In the genomic region with DNA sequence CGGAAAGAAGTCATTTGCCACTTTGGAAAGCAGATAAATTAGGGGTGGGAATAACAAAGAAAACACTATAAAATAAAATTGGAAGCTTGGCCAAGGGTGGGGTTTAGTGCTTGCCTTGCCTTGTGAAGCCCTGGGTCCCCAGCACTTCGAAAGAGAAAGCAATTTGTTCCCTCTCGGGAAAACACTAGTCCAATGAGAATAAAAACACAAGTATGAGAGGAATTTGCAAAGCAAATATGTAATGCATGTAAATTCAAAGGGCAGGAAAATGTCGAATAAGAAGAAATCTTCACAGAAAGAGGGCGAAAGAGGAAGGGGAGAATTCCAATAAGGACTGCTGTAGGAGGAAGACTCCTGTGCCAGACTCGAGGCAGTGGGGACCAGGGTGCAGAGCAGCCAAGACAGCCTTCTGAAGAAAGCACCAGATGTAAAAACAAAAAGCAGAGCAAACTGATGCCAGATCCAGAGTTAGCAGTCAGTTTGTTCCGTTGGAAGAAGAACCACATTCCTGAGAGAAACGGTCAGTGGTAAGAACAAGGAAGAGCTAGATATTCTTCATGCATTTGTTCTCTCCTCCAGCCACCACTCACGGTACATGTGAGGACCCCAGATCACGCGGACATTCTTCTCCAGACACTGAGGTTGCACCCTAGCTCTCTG, we compare ENCODE assay signal across 13 mouse cellular contexts. TPM values are rescaled to one million over a fixed set of nuclear protein-coding genes. Genes with fewer than 3 reads are reported as not detected.
A peak's percentile ranks its signal among the peaks of the same experiment; 100 is the strongest.
DNase-seq lines count a peak whose midpoint lies in the region; ATAC-seq lines count a peak whose summit lies in the region.
"Had no signal": no experiment of that assay in that cellular context is flagged by ENCODE, and none has a peak within 500 bp of the region (broad histone marks: within the 10 kb centered on the region; RNA-seq: fewer than 3 reads in every experiment).

No protein-coding gene starts in this region.

- H3K4me3 ChIP-seq in kidney, embryonic 15.5 days (replicated peaks), result no peak overlapping the region
- H3K4me3 ChIP-seq in embryonic facial prominence, embryonic 15.5 days (replicated peaks), result no peak overlapping the region
- H3K4me3 ChIP-seq in heart, embryonic 16.5 days (ENCODE audit: low read length), result no peak overlapping the region
- H3K4me3 ChIP-seq: forebrain, embryonic 10.5 days; hindbrain, embryonic 10.5 days had no signal

- H3K4me1 ChIP-seq in kidney, embryonic 15.5 days, result peaks cover 17% of the 10 kb centered on the region
- no peaks in the 10 kb centered on the region for H3K4me1 ChIP-seq in embryonic facial prominence, embryonic 15.5 days
- H3K4me1 ChIP-seq in heart, embryonic 16.5 days (ENCODE audit: control insufficient read depth, insufficient read depth, low read length), result peaks cover 18% of the 10 kb centered on the region
- H3K4me1 ChIP-seq: forebrain, embryonic 10.5 days; hindbrain, embryonic 10.5 days had no signal

- WGBS in kidney, embryonic 15.5 days, result 57% methylated on average over 11 of the region's 11 CpGs
- WGBS in embryonic facial prominence, embryonic 15.5 days, result 39% methylated on average over 11 of the region's 11 CpGs
- 48% methylated on average over 11 of the region's 11 CpGs for WGBS in heart, embryonic 16.5 days

- no peaks in the 10 kb centered on the region for H3K27me3 ChIP-seq in kidney, embryonic 15.5 days
- no peaks in the 10 kb centered on the region for H3K27me3 ChIP-seq in embryonic facial prominence, embryonic 15.5 days
- H3K27me3 ChIP-seq in heart, embryonic 16.5 days (ENCODE audit: control insufficient read depth, insufficient read depth, low read length), result no peaks in the 10 kb centered on the region

- no peaks in the 10 kb centered on the region for H3K9me3 ChIP-seq in kidney, embryonic 15.5 days (replicated peaks)
- H3K9me3 ChIP-seq in embryonic facial prominence, embryonic 15.5 days (replicated peaks), result no peaks in the 10 kb centered on the region
- no peaks in the 10 kb centered on the region for H3K9me3 ChIP-seq in heart, embryonic 16.5 days (replicated peaks; ENCODE audit: control insufficient read depth, low read length)
- H3K9me3 ChIP-seq: forebrain, embryonic 10.5 days; hindbrain, embryonic 10.5 days had no signal

- no peak overlapping the region for H3K9ac ChIP-seq in kidney, embryonic 15.5 days
- no peak overlapping the region for H3K9ac ChIP-seq in embryonic facial prominence, embryonic 15.5 days
- H3K9ac ChIP-seq in heart, embryonic 16.5 days (ENCODE audit: low read length), result 0 out of 2 replicates have a peak overlapping the region, but pooled peaks have one; percentile 15

- peak overlapping the region; percentile 62 for H3K27ac ChIP-seq in kidney, embryonic 15.5 days
- no peak overlapping the region for H3K27ac ChIP-seq in embryonic facial prominence, embryonic 15.5 days (replicated peaks)
- H3K27ac ChIP-seq in heart, embryonic 16.5 days (ENCODE audit: low read length), result peak overlapping the region; percentile 31
- H3K27ac ChIP-seq: forebrain, embryonic 10.5 days; hindbrain, embryonic 10.5 days had no signal

- DNase-seq in kidney, adult 11 months, result no peak
- peak; percentile 72 for DNase-seq in skeletal muscle tissue, adult 2 months (ENCODE audit: low read depth, low spot score)
- DNase-seq in urinary bladder, postnatal 4 days (ENCODE audit: low spot score in 2 of 2), result no peak
- DNase-seq: kidney, adult 9 months; thymus, postnatal 36 days had no signal

- no peak for ATAC-seq in kidney, embryonic 15.5 days (replicated peaks; ENCODE audit: low FRiP score)
- no peak for ATAC-seq in embryonic facial prominence, embryonic 15.5 days (ENCODE audit: insufficient number of reproducible peaks, low FRiP score, low TSS enrichment, low read depth)
- ATAC-seq in heart, embryonic 16.5 days (replicated peaks; ENCODE audit: extremely low read depth, insufficient read depth, low FRiP score), result no peak
- ATAC-seq in megakaryocyte-erythroid progenitor cell, adult 5-6 weeks (replicated peaks; ENCODE audit: low FRiP score, low TSS enrichment, poor library complexity, severe bottlenecking), result no peak
- ATAC-seq: activated CD4-positive, CD25-positive, alpha-beta regulatory T cell, adult 4 months had no signal

- 0 out of 2 replicates have a peak overlapping the region, but pooled peaks have one; percentile 9 for H3K4me2 ChIP-seq in kidney, embryonic 15.5 days
- 0 out of 2 replicates have a peak overlapping the region, but pooled peaks have one; percentile 10 for H3K4me2 ChIP-seq in embryonic facial prominence, embryonic 15.5 days (replicated peaks)
- H3K4me2 ChIP-seq in heart, embryonic 16.5 days (ENCODE audit: low read depth, low read length), result peak overlapping the region; percentile 46

- H3K36me3 ChIP-seq in kidney, embryonic 15.5 days, result no peaks in the 10 kb centered on the region
- no peaks in the 10 kb centered on the region for H3K36me3 ChIP-seq in embryonic facial prominence, embryonic 15.5 days
- no peaks in the 10 kb centered on the region for H3K36me3 ChIP-seq in heart, embryonic 16.5 days (ENCODE audit: control insufficient read depth, insufficient read depth)
- H3K36me3 ChIP-seq: forebrain, embryonic 10.5 days; hindbrain, embryonic 10.5 days had no signal

RNA-seq across cellular contexts. Expression of a gene that starts 26.6 kb away (rescaled TPM):
- polyA plus RNA-seq in kidney, embryonic 15.5 days (2015; fragmentation: Nextera tagmentation; extraction: Ambion mirVana), result 0.18 and 0.45 TPM in 2 replicates
- not detected in 2 replicates for polyA plus RNA-seq in embryonic facial prominence, embryonic 15.5 days (2015; fragmentation: Nextera tagmentation; extraction: Ambion mirVana)
- 0.69 and 0.93 TPM in 2 replicates for polyA plus RNA-seq in heart, embryonic 16.5 days (2015; fragmentation: Nextera tagmentation; extraction: Ambion mirVana)
- not detected in 2 replicates for total RNA-seq in megakaryocyte-erythroid progenitor cell, adult 5-6 weeks (2014; fragmentation: Nextera tagmentation)
- not detected in 2 replicates for total RNA-seq in megakaryocyte-erythroid progenitor cell, adult 5-6 weeks (2017)
- total RNA-seq: common myeloid progenitor, adult 5-6 weeks had no signal
- polyA plus RNA-seq: activated CD4-positive, CD25-positive, alpha-beta regulatory T cell, adult 4 months; forebrain, embryonic 10.5 days; hindbrain, embryonic 10.5 days had no signal

RNA-seq across cellular contexts. Expression of a gene that starts 26.7 kb away (rescaled TPM):
- 377 and 407 TPM in 2 replicates for polyA plus RNA-seq in kidney, embryonic 15.5 days (2015; fragmentation: Nextera tagmentation; extraction: Ambion mirVana)
- polyA plus RNA-seq in embryonic facial prominence, embryonic 15.5 days (2015; fragmentation: Nextera tagmentation; extraction: Ambion mirVana), result 298 and 308 TPM in 2 replicates
- polyA plus RNA-seq in heart, embryonic 16.5 days (2015; fragmentation: Nextera tagmentation; extraction: Ambion mirVana), result 759 and 771 TPM in 2 replicates
- 293 and 295 TPM in 2 replicates for total RNA-seq in megakaryocyte-erythroid progenitor cell, adult 5-6 weeks (2014; fragmentation: Nextera tagmentation)
- 426 and 630 TPM in 2 replicates for total RNA-seq in megakaryocyte-erythroid progenitor cell, adult 5-6 weeks (2017)

RNA-seq across cellular contexts. Expression of a gene that starts 39.7 kb away (rescaled TPM):
- polyA plus RNA-seq in kidney, embryonic 15.5 days (2015; fragmentation: Nextera tagmentation; extraction: Ambion mirVana), result 0.05 and 0.12 TPM in 2 replicates
- 1.7 and 4.2 TPM in 2 replicates for polyA plus RNA-seq in embryonic facial prominence, embryonic 15.5 days (2015; fragmentation: Nextera tagmentation; extraction: Ambion mirVana)
- 0.30 and 0.40 TPM in 2 replicates for polyA plus RNA-seq in heart, embryonic 16.5 days (2015; fragmentation: Nextera tagmentation; extraction: Ambion mirVana)
- not detected in 2 replicates for total RNA-seq in megakaryocyte-erythroid progenitor cell, adult 5-6 weeks (2014; fragmentation: Nextera tagmentation)
- 0.19 TPM in 1 of 2 replicates, not detected in the other for total RNA-seq in megakaryocyte-erythroid progenitor cell, adult 5-6 weeks (2017)
- total RNA-seq: common myeloid progenitor, adult 5-6 weeks had no signal
- polyA plus RNA-seq: activated CD4-positive, CD25-positive, alpha-beta regulatory T cell, adult 4 months had no signal

RNA-seq across cellular contexts. Expression of a gene that starts 43.0 kb away (rescaled TPM):
- polyA plus RNA-seq in kidney, embryonic 15.5 days (2015; fragmentation: Nextera tagmentation; extraction: Ambion mirVana), result 0.17 and 0.55 TPM in 2 replicates
- 2.7 and 3.9 TPM in 2 replicates for polyA plus RNA-seq in embryonic facial prominence, embryonic 15.5 days (2015; fragmentation: Nextera tagmentation; extraction: Ambion mirVana)
- polyA plus RNA-seq in heart, embryonic 16.5 days (2015; fragmentation: Nextera tagmentation; extraction: Ambion mirVana), result 49.6 and 52.6 TPM in 2 replicates
- total RNA-seq in megakaryocyte-erythroid progenitor cell, adult 5-6 weeks (2014; fragmentation: Nextera tagmentation), result not detected in 2 replicates
- not detected in 2 replicates for total RNA-seq in megakaryocyte-erythroid progenitor cell, adult 5-6 weeks (2017)
- total RNA-seq: common myeloid progenitor, adult 5-6 weeks had no signal
- polyA plus RNA-seq: activated CD4-positive, CD25-positive, alpha-beta regulatory T cell, adult 4 months; forebrain, embryonic 10.5 days; hindbrain, embryonic 10.5 days had no signal
